In the genomic region with DNA sequence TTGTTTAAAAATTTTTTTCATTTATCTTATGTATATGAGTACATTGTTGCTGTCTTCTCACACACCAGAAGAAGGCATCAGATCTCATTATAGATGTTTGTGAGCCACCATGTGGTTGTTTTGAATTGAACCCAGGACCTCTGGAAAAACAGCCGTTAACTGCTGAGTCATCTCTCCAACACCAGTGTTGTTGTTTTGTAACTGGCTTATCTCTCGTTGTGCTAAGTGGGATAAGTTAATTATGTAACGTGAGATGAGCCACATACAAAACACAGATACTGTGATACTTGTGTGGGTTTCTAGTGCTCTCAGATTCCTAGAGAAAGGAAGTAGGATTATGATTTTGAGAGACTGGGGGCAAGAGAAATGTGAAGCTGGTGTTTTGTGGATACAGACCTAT, we compare ENCODE assay signal across 25 mouse cellular contexts. TPM values are rescaled to one million over a fixed set of nuclear protein-coding genes. Genes with fewer than 3 reads are reported as not detected.
DNase-seq lines count a peak whose midpoint lies in the region; ATAC-seq and TF ChIP-seq lines count a peak whose summit lies in the region.
"Had no signal": no experiment of that assay in that cellular context is flagged by ENCODE, and none has a peak within 500 bp of the region (broad histone marks: within the 10 kb centered on the region; RNA-seq: fewer than 3 reads in every experiment).

No protein-coding gene starts in this region.

- no peak overlapping the region for H3K27ac ChIP-seq in heart, embryonic 12.5 days (ENCODE audit: poor library complexity, severe bottlenecking)
- no peak overlapping the region for H3K27ac ChIP-seq in CH12.LX (ENCODE audit: insufficient read depth, low read depth)
- H3K27ac ChIP-seq in liver, embryonic 14.5 days, result no peak overlapping the region
- H3K27ac ChIP-seq: embryonic facial prominence, embryonic 12.5 days; embryonic facial prominence, embryonic 15.5 days; gastrocnemius, adult 2 months; heart, embryonic 15.5 days; hindbrain, embryonic 12.5 days; hindbrain, embryonic 15.5 days; intestine, embryonic 15.5 days had no signal

- TF ChIP-seq POLR2A in CH12.LX (IDR thresholded peaks at IDR 0.05; ENCODE audit: low read depth, low read length), result no peak

- H3K4me3 ChIP-seq in heart, embryonic 12.5 days, result no peak overlapping the region
- no peak overlapping the region for H3K4me3 ChIP-seq in CH12.LX (replicated peaks in 1 of 3; ENCODE audit: low read depth in 2 of 3, low read length in 2 of 3, poor library complexity in 1 of 3)
- no peak overlapping the region for H3K4me3 ChIP-seq in liver, embryonic 14.5 days (ENCODE audit: insufficient read depth in 1 of 2, low read depth in 2 of 2, low read length in 2 of 2)
- H3K4me3 ChIP-seq: embryonic facial prominence, embryonic 12.5 days; embryonic facial prominence, embryonic 15.5 days; gastrocnemius, adult 2 months; heart, embryonic 15.5 days; hindbrain, embryonic 12.5 days; hindbrain, embryonic 15.5 days; intestine, embryonic 15.5 days had no signal

- TF ChIP-seq EP300 in CH12.LX (IDR thresholded peaks at IDR 0.05; ENCODE audit: low read length), result no peak
- peak; percentile 52 for TF ChIP-seq EP300 in liver, embryonic 14.5 days (IDR thresholded peaks at IDR 0.05; ENCODE audit: low read depth)

- no peak for TF ChIP-seq CTCF in CH12.LX (conservative IDR thresholded peaks at IDR 0.05 in 1 of 2, IDR thresholded peaks at IDR 0.05 in 1 of 2; ENCODE audit: low read depth in 2 of 2, low read length in 2 of 2)
- TF ChIP-seq CTCF in liver, embryonic 14.5 days (IDR thresholded peaks at IDR 0.05; ENCODE audit: low read depth), result no peak

- H3K27me3 ChIP-seq in heart, embryonic 12.5 days (replicated peaks), result no peaks in the 10 kb centered on the region
- H3K27me3 ChIP-seq in CH12.LX (replicated peaks), result no peaks in the 10 kb centered on the region
- H3K27me3 ChIP-seq in liver, embryonic 14.5 days (ENCODE audit: control insufficient read depth, insufficient read depth, low read length), result no peaks in the 10 kb centered on the region
- H3K27me3 ChIP-seq: embryonic facial prominence, embryonic 12.5 days; embryonic facial prominence, embryonic 15.5 days; heart, embryonic 15.5 days; hindbrain, embryonic 12.5 days; hindbrain, embryonic 15.5 days; intestine, embryonic 15.5 days had no signal

- H3K4me1 ChIP-seq in heart, embryonic 12.5 days (replicated peaks), result 0 out of 2 replicates have a peak, but pooled peaks cover 5% of the 10 kb centered on the region
- H3K4me1 ChIP-seq in CH12.LX (ENCODE audit: control insufficient read depth in 1 of 2, insufficient read depth in 2 of 2), result peaks cover 0 to 4% of the 10 kb centered on the region in 2 experiments; a peak in 1 of 4 replicates
- H3K4me1 ChIP-seq in liver, embryonic 14.5 days (replicated peaks; ENCODE audit: control insufficient read depth in 2 of 2, insufficient read depth in 2 of 2, low read length in 1 of 2), result peaks cover 0 to 4% of the 10 kb centered on the region in 2 experiments; a peak in 3 of 4 replicates
- H3K4me1 ChIP-seq: embryonic facial prominence, embryonic 12.5 days; embryonic facial prominence, embryonic 15.5 days; heart, embryonic 15.5 days; hindbrain, embryonic 12.5 days; hindbrain, embryonic 15.5 days; intestine, embryonic 15.5 days had no signal

- dilution Hi-C loops in CH12.LX (cut with MboI; ENCODE audit: extremely low pct_ligation_motif_present, extremely low pct_unique_long_range_greater_than_20kb, low sequenced_read_pairs), result no loop called here

- no peak overlapping the region for H3K4me2 ChIP-seq in heart, embryonic 12.5 days
- no peak overlapping the region for H3K4me2 ChIP-seq in CH12.LX (ENCODE audit: insufficient read depth, low read depth, poor library complexity, severe bottlenecking)
- H3K4me2 ChIP-seq in liver, embryonic 14.5 days (ENCODE audit: low read depth), result no peak overlapping the region
- H3K4me2 ChIP-seq: embryonic facial prominence, embryonic 12.5 days; embryonic facial prominence, embryonic 15.5 days; heart, embryonic 11.5 days; heart, embryonic 15.5 days; hindbrain, embryonic 12.5 days; hindbrain, embryonic 15.5 days; intestine, embryonic 15.5 days had no signal

- no peak overlapping the region for H3K9ac ChIP-seq in heart, embryonic 12.5 days
- no peak overlapping the region for H3K9ac ChIP-seq in CH12.LX (ENCODE audit: insufficient read depth, low read depth)
- H3K9ac ChIP-seq in liver, embryonic 14.5 days (replicated peaks), result no peak overlapping the region
- H3K9ac ChIP-seq: embryonic facial prominence, embryonic 12.5 days; embryonic facial prominence, embryonic 15.5 days; forebrain, postnatal 0 days; heart, embryonic 15.5 days; hindbrain, embryonic 12.5 days; hindbrain, embryonic 15.5 days; intestine, embryonic 15.5 days had no signal

- H3K9me3 ChIP-seq in heart, embryonic 12.5 days (replicated peaks), result no peaks in the 10 kb centered on the region
- H3K9me3 ChIP-seq in CH12.LX (replicated peaks; ENCODE audit: low read length), result no peaks in the 10 kb centered on the region
- H3K9me3 ChIP-seq in liver, embryonic 14.5 days (ENCODE audit: control insufficient read depth, low read length), result no peaks in the 10 kb centered on the region
- H3K9me3 ChIP-seq: embryonic facial prominence, embryonic 12.5 days; embryonic facial prominence, embryonic 15.5 days; heart, embryonic 15.5 days; hindbrain, embryonic 12.5 days; hindbrain, embryonic 15.5 days; intestine, embryonic 15.5 days had no signal

- H3K36me3 ChIP-seq in heart, embryonic 12.5 days, result no peaks in the 10 kb centered on the region
- H3K36me3 ChIP-seq in CH12.LX (replicated peaks in 1 of 2; ENCODE audit: control insufficient read depth in 1 of 2, insufficient read depth in 1 of 2, low read length in 1 of 2), result no peaks in the 10 kb centered on the region
- no peaks in the 10 kb centered on the region for H3K36me3 ChIP-seq in liver, embryonic 14.5 days (replicated peaks; ENCODE audit: control insufficient read depth, insufficient read depth, low read depth)
- H3K36me3 ChIP-seq: embryonic facial prominence, embryonic 12.5 days; embryonic facial prominence, embryonic 15.5 days; heart, embryonic 15.5 days; hindbrain, embryonic 12.5 days; hindbrain, embryonic 15.5 days; intestine, embryonic 15.5 days had no signal

- intact Hi-C loops in heart, postnatal 14 days (cut with DNase I), result no loop called here

- H3K79me2 ChIP-seq in CH12.LX (replicated peaks; ENCODE audit: control insufficient read depth, extremely low read depth, insufficient read depth, poor library complexity, severe bottlenecking), result no peaks in the 10 kb centered on the region

- in situ Hi-C loops in CH12.LX (cut with MboI; ENCODE audit: low pct_ligation_motif_present, low pct_unique_long_range_greater_than_20kb, low sequenced_read_pairs), result no loop called here

- no peak for TF ChIP-seq RAD21 in CH12.LX (IDR thresholded peaks at IDR 0.05; ENCODE audit: low read depth, low read length)

- 0 out of 2 replicates have a peak, but pooled peaks have one; percentile 53 for ATAC-seq in heart, embryonic 12.5 days (ENCODE audit: insufficient number of reproducible peaks, low FRiP score)
- no peak for ATAC-seq in liver, embryonic 14.5 days (ENCODE audit: insufficient read depth)
- no peak for ATAC-seq in inflammation-experienced regulatory T-cells, adult 6 months
- ATAC-seq: activated CD4-positive, CD25-positive, alpha-beta regulatory T cell, adult 4 months; forebrain, embryonic 14.5 days; forebrain, postnatal 0 days; intestine, embryonic 15.5 days had no signal

- no peak for DNase-seq in heart, postnatal 14 days
- no peak for DNase-seq in CH12.LX (ENCODE audit: extremely low read depth)
- no peak for DNase-seq in liver, embryonic 14.5 days (ENCODE audit: low read depth in 3 of 3, low spot score in 3 of 3)
- no peak for DNase-seq in adrenal gland, postnatal 25 days
- DNase-seq: adrenal gland, adult 8-10 months; adrenal gland, postnatal 36 days; cerebellum, adult 18-20 months; cerebellum, adult 9-11 months; cerebellum, postnatal 25 days; forebrain, postnatal 0 days; gastrocnemius, adult 2 months; gastrocnemius, postnatal 14 days; heart, adult 11 months; heart, postnatal 10 days had no signal

- WGBS in heart, embryonic 12.5 days, result 22% methylated on average over 3 of the region's 3 CpGs
- WGBS in liver, embryonic 14.5 days (ENCODE audit: insufficient replicate concordance), result 6% methylated on average over 3 of the region's 3 CpGs

TF ChIP-seq in CH12.LX, 34 proteins besides CTCF, POLR2A, EP300 and RAD21:
- TF ChIP-seq USF1 (IDR thresholded peaks at IDR 0.05; ENCODE audit: low read depth, low read length) (no peak), CHD1 (IDR thresholded peaks at IDR 0.05; ENCODE audit: low read depth, low read length) (no peak), JUND (conservative IDR thresholded peaks at IDR 0.05; ENCODE audit: low read depth, low read length) (no peak), MAFK (IDR thresholded peaks at IDR 0.05; ENCODE audit: insufficient replicate concordance, low read length) (peak; percentile 73), NRF1 (IDR thresholded peaks at IDR 0.05; ENCODE audit: low read depth, low read length) (no peak), IRF4 (IDR thresholded peaks at IDR 0.05; ENCODE audit: low read depth, low read length) (no peak)

RNA-seq across cellular contexts. Expression of a gene that starts 11.3 kb away (rescaled TPM):
- 23.6 TPM in 2 replicates for polyA plus RNA-seq in heart, embryonic 12.5 days (2016; fragmentation: Nextera tagmentation; extraction: Ambion mirVana)
- 10 to 100 TPM; 10.3 to 18.2 TPM for total RNA-seq in heart, postnatal 14 days (2021)
- total RNA-seq in CH12.LX (2012; rRNA removed) (13.7 and 14.2 TPM in 2 replicates), CH12.LX (2014; rRNA removed) (15.3 and 20.0 TPM in 2 replicates)
- 10.5 and 11.5 TPM in 2 replicates for polyA plus RNA-seq in CH12.LX (2012; ENCODE audit: insufficient read length, low read depth)
- polyA plus RNA-seq in liver, embryonic 14.5 days (2012; rRNA removed), result 2.9 and 3.7 TPM in 2 replicates
- polyA plus RNA-seq in liver, embryonic 14.5 days (2014; fragmentation: Nextera tagmentation; extraction: Ambion mirVana), result 5.8 and 7.3 TPM in 2 replicates
- 32.4 and 33.2 TPM in 2 replicates for total RNA-seq in adrenal gland, postnatal 25 days (2021)
- 100 to 1,000 TPM in 1 of 3 experiments, 10 to 100 TPM in 2; 69.5 to 109 (median 97.4) TPM for polyA plus RNA-seq in inflammation-experienced regulatory T-cells, adult 6 months (2017; shearing (Covaris generic))
